Mouse (Mus musculus): ENCODE measurements around the gene Pdpr.

DNA sequence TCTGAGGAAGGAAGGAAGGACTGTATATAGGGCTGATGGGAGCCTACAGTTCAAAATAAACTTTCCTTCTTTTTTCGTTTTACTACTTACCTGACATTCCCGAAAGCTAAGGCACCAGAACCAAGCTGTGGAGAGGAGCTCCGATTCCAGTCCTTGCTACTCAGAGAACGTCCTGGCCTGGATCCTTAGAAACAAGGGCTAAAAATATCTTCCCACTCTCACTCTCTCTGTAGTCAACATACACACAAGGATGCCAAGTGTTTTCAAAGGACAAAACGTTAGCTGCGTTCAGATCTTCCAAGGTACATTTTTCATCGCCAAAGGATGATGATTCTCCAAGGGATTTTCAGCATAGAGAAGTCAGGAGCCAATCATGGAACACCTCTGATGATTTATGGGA is 2.7 kb upstream of the Pdpr start:
- TF ChIP-seq POLR2A (IDR thresholded peaks at IDR 0.05; ENCODE audit: extremely low read depth, insufficient read depth, low read length) (no peak), CTCF (IDR thresholded peaks at IDR 0.05; ENCODE audit: extremely low read depth, insufficient read depth, low read length) (no peak)
